Mouse (Mus musculus) cortical plate, adult 2 months (tissue): ENCODE results near the gene Pomgnt1.

Experiments
- CTCF ChIP-seq: fragments of 200-500 bp; IDR thresholded peaks from 2 replicates; pipeline ENCODE4 v1.5.1; 2011; ENCODE audit warnings: mild to moderate bottlenecking, control low read depth, low read length; ENCODE audit not compliant: insufficient read depth; ENCODE audit errors: extremely low read depth
- POLR2A ChIP-seq: fragments of 200-500 bp; IDR thresholded peaks from 2 replicates; pipeline ENCODE4 v1.6.1; 2011; ENCODE audit warnings: mild to moderate bottlenecking, low read length, control low read depth; ENCODE audit not compliant: insufficient read depth; ENCODE audit errors: extremely low read depth

GRCm38 (mm10) chr4:116173072-116173471 is 49.4 kb downstream of the Pomgnt1 start, which contains the start of the genes 1700042G07Rik and Gm49337:
- TF ChIP-seq POLR2A (no peak), CTCF (no peak)
